Mouse (Mus musculus) CH12.LX (cell line): ENCODE results near the gene Vax2. TPM values are rescaled to one million over a fixed set of nuclear protein-coding genes. Genes with fewer than 3 reads are reported as not detected.
A peak's percentile ranks its signal among the peaks of the same experiment; 100 is the strongest.

Experiments used
- DNase-seq: peaks from one replicate; pipeline ENCODE4 v3.0.0-alpha.2; 2013; ENCODE audit errors: extremely low read depth
- H3K27ac ChIP-seq: 2 replicates; pipeline ENCODE4 v1.5.1; 2012; ENCODE audit warnings: low read depth, mild to moderate bottlenecking, control low read depth, moderate library complexity; ENCODE audit not compliant: insufficient read depth
- H3K27me3 ChIP-seq: replicated peaks from 2 replicates; pipeline ENCODE3; 2012; ENCODE audit warnings: inconsistent platforms
- H3K36me3 ChIP-seq, 2 experiments: replicated peaks in 1 of 2; 2 replicates each; pipeline versions ENCODE3 to v1.6.1; 2012; ENCODE audit warnings: inconsistent platforms in 1 of 2, low read length in 1 of 2, mild to moderate bottlenecking in 1 of 2, mixed read lengths in 1 of 2, moderate library complexity in 1 of 2; ENCODE audit not compliant: control insufficient read depth in 1 of 2, insufficient read depth in 1 of 2
- H3K4me1 ChIP-seq, 2 experiments: 2 replicates each; pipeline ENCODE4 v1.6.1; 2012; ENCODE audit warnings: inconsistent platforms in 1 of 2, moderate library complexity in 1 of 2; ENCODE audit not compliant: insufficient read depth in 2 of 2, control insufficient read depth in 1 of 2
- H3K4me2 ChIP-seq: 2 replicates; pipeline ENCODE4 v1.6.1; 2012; ENCODE audit warnings: low read depth, mild to moderate bottlenecking, control low read depth; ENCODE audit not compliant: poor library complexity, insufficient read depth, severe bottlenecking
- H3K4me3 ChIP-seq, 3 experiments: fragments of 150-350 bp in 1 of 3; sonication (generic) in 1 of 3; replicated peaks in 1 of 3; 2 replicates each; pipeline versions ENCODE3 to v1.5.1; 2011 to 2012; ENCODE audit warnings: low read depth in 2 of 3, low read length in 2 of 3, mild to moderate bottlenecking in 2 of 3, moderate library complexity in 2 of 3, control low read depth in 1 of 3, improper control_type of control experiment in 1 of 3, inconsistent platforms in 1 of 3, mixed read lengths in 1 of 3; ENCODE audit not compliant: poor library complexity in 1 of 3
- H3K79me2 ChIP-seq: replicated peaks from 2 replicates; pipeline ENCODE4 v1.6.1; 2012; ENCODE audit warnings: mild to moderate bottlenecking, moderate library complexity; ENCODE audit not compliant: control insufficient read depth, poor library complexity, insufficient read depth, severe bottlenecking; ENCODE audit errors: extremely low read depth
- H3K9ac ChIP-seq: 2 replicates; pipeline ENCODE4 v1.6.1; 2012; ENCODE audit warnings: low read depth, mild to moderate bottlenecking, control low read depth, moderate library complexity; ENCODE audit not compliant: insufficient read depth
- H3K9me3 ChIP-seq: replicated peaks from 2 replicates; pipeline ENCODE3; 2012; ENCODE audit warnings: low read length, inconsistent platforms, mixed read lengths
- EP300 ChIP-seq: IDR thresholded peaks from 2 replicates; pipeline ENCODE4 v1.6.1; 2011; ENCODE audit warnings: low read length, improper control_type of control experiment
- IRF4 ChIP-seq: IDR thresholded peaks from 2 replicates; pipeline ENCODE4 v1.6.1; 2014; ENCODE audit warnings: low read depth, mild to moderate bottlenecking, inconsistent platforms, low read length, improper control_type of control experiment
- MAX ChIP-seq: IDR thresholded peaks from 2 replicates; pipeline ENCODE4 v1.6.1; 2011; ENCODE audit warnings: low read length, improper control_type of control experiment
- MAZ ChIP-seq: IDR thresholded peaks from 2 replicates; pipeline ENCODE4 v1.6.1; 2012; ENCODE audit warnings: low read depth, mild to moderate bottlenecking, inconsistent platforms, low read length, improper control_type of control experiment, moderate library complexity
- MXI1 ChIP-seq: IDR thresholded peaks from 2 replicates; pipeline ENCODE4 v1.6.1; 2011; ENCODE audit warnings: mild to moderate bottlenecking, low read depth, low read length, improper control_type of control experiment
- NELFE ChIP-seq: IDR thresholded peaks from 2 replicates; pipeline ENCODE4 v1.6.1; 2011; ENCODE audit warnings: low read depth, low read length, improper control_type of control experiment
- NRF1 ChIP-seq: IDR thresholded peaks from 2 replicates; pipeline ENCODE4 v1.6.1; 2014; ENCODE audit warnings: low read depth, mild to moderate bottlenecking, inconsistent platforms, low read length, improper control_type of control experiment, moderate library complexity
- SIN3A ChIP-seq: IDR thresholded peaks from 2 replicates; pipeline ENCODE4 v1.6.1; 2012; ENCODE audit warnings: low read length, improper control_type of control experiment, inconsistent platforms
- TCF12 ChIP-seq: IDR thresholded peaks from 2 replicates; pipeline ENCODE4 v1.6.1; 2014; ENCODE audit warnings: low read depth, mild to moderate bottlenecking, inconsistent platforms, low read length, improper control_type of control experiment
- ZC3H11A ChIP-seq: IDR thresholded peaks from 2 replicates; pipeline ENCODE4 v1.6.1; 2012; ENCODE audit warnings: low read depth, mild to moderate bottlenecking, inconsistent platforms, low read length, improper control_type of control experiment
- dilution Hi-C: fragments of 300-500 bp; cut with MboI; formaldehyde crosslinking; loops from 2 replicates; pipeline ENCODE4 v1.14.3; 2020; ENCODE audit warnings: low sequenced_read_pairs; ENCODE audit not compliant: extremely low pct_unique_long_range_greater_than_20kb, extremely low pct_ligation_motif_present
- in situ Hi-C: fragments of 300-500 bp; cut with MboI; formaldehyde crosslinking; loops from 3 replicates; pipeline ENCODE4 v1.14.3; 2019; ENCODE audit warnings: low sequenced_read_pairs, low pct_ligation_motif_present, low pct_unique_long_range_greater_than_20kb, mixed read lengths
- polyA plus RNA-seq: library from polyadenylated mRNA; unstranded; fragments of >175 nt; gene quantifications from 2 replicates; pipeline ENCODE4 v1.2.1, GENCODE M21; 2012; ENCODE audit warnings: low read depth; ENCODE audit not compliant: insufficient read length
- total RNA-seq, 2 experiments: library from RNA; depleted of rRNA; stranded (reverse); fragments of 300-350 nt in 1 of 2; fragments of >200 nt in 1 of 2; gene quantifications; 2 replicates each; pipeline ENCODE4 v1.2.3; 2012 to 2014

Gene Vax2
- total and polyA plus RNA-seq, 3 experiments = not detected

GRCm38 (mm10) chr6:83710361-83711066, 550 bp upstream of the Vax2 start:
- H3K27ac ChIP-seq = no peak overlapping the region
- TF ChIP-seq SIN3A (no peak), IRF4 (no peak), MAZ (0 out of 2 replicates have a peak, but pooled peaks have one; percentile 16)
- no peaks in the 10 kb centered on the region for H3K36me3 ChIP-seq
- no peaks in the 10 kb centered on the region for H3K9me3 ChIP-seq
- peaks cover 96% of the 10 kb centered on the region for H3K27me3 ChIP-seq
- peak overlapping the region; percentile 97 for H3K4me2 ChIP-seq
- in situ Hi-C loops (no loop called here), dilution Hi-C loops (no loop called here)
- DNase-seq = no peak
- H3K4me1 ChIP-seq = peaks cover 6 to 13% of the 10 kb centered on the region in 2 experiments; a peak in 3 of 4 replicates
- no peak overlapping the region for H3K9ac ChIP-seq
- peak overlapping the region in 2 of 3 experiments; percentile 17 to 54 for H3K4me3 ChIP-seq
- no peaks in the 10 kb centered on the region for H3K79me2 ChIP-seq

GRCm38 (mm10) chr6:83711725-83712475, 836 bp downstream of the Vax2 start:
- Histone ChIP-seq H3K79me2 (no peaks in the 10 kb centered on the region), H3K36me3 (no peaks in the 10 kb centered on the region), H3K27me3 (peaks cover 88% of the 10 kb centered on the region), H3K9me3 (no peaks in the 10 kb centered on the region), H3K4me2 (peak overlapping the region; percentile 97; the same call in 1 of the 2 replicates), H3K4me1 (peaks cover 6 to 13% of the 10 kb centered on the region in 2 experiments; a peak in 3 of 4 replicates), H3K27ac (no peak overlapping the region), H3K4me3 (no peak overlapping the region), H3K9ac (no peak overlapping the region)
- DNase-seq = no peak
- in situ Hi-C loops = no loop called here
- TF ChIP-seq ZC3H11A = no peak
- no peak for TF ChIP-seq MXI1
- TF ChIP-seq TCF12 = no peak
- TF ChIP-seq MAX = no peak
- no peak for TF ChIP-seq EP300
- TF ChIP-seq NELFE = no peak
- TF ChIP-seq NRF1 = no peak
- dilution Hi-C loops = no loop called here
